Mouse (Mus musculus) midbrain, postnatal 0 days (tissue): ENCODE measurements at regions not wholly inside any gene's neighbourhood (a gene's known extent, or its start where the extent isn't known, plus 50 kb on each side); places are given as distances from the start of the nearest gene placed in this dataset.
A peak's percentile ranks its signal among the peaks of the same experiment; 100 is the strongest.

Source experiments
- ATAC-seq: fragments of 200-750 bp; cut with Nextera tagmentation; 2 replicates; pipeline ENCODE4 v1.8.0; 2017; ENCODE audit warnings: moderate number of reproducible peaks, mild to moderate bottlenecking, moderate TSS enrichment, moderate library complexity; ENCODE audit not compliant: low FRiP score
- DNase-seq: peaks from one replicate; pipeline ENCODE4 v3.0.0-alpha.2; 2015; ENCODE audit warnings: low spot score
- H3K27ac ChIP-seq: fragments of 300-500 bp; sonication (generic); 2 replicates; pipeline ENCODE4 v1.5.1; 2014; ENCODE audit warnings: low read depth, mild to moderate bottlenecking, low read length, mixed read lengths
- H3K27me3 ChIP-seq: fragments of 300-500 bp; sonication (generic); 2 replicates; pipeline ENCODE4 v1.6.1; 2014; ENCODE audit warnings: low read length, control low read depth, mixed read lengths; ENCODE audit not compliant: insufficient read depth
- H3K36me3 ChIP-seq: fragments of 300-500 bp; sonication (generic); 2 replicates; pipeline ENCODE4 v1.6.1; 2014; ENCODE audit warnings: low read length, control low read depth, mixed read lengths; ENCODE audit not compliant: insufficient read depth
- H3K4me1 ChIP-seq: fragments of 300-500 bp; sonication (generic); 2 replicates; pipeline ENCODE4 v1.6.1; 2014; ENCODE audit warnings: mild to moderate bottlenecking, control low read depth, antibody characterized with exemption, low read length, mixed read lengths; ENCODE audit not compliant: insufficient read depth
- H3K4me2 ChIP-seq: fragments of 300-500 bp; sonication (generic); 2 replicates; pipeline ENCODE4 v1.6.1; 2014; ENCODE audit warnings: low read depth, mild to moderate bottlenecking, low read length, mixed read lengths; ENCODE audit not compliant: poor library complexity, severe bottlenecking
- H3K4me3 ChIP-seq: fragments of 300-500 bp; sonication (generic); 2 replicates; pipeline ENCODE4 v1.5.1; 2014; ENCODE audit warnings: low read depth, mild to moderate bottlenecking, low read length, moderate library complexity
- H3K9ac ChIP-seq: fragments of 300-500 bp; sonication (generic); replicated peaks from 2 replicates; pipeline ENCODE4 v1.6.1; 2014; ENCODE audit warnings: mild to moderate bottlenecking, low read length, moderate library complexity, mixed read lengths; ENCODE audit not compliant: poor library complexity, severe bottlenecking
- H3K9me3 ChIP-seq: fragments of 300-500 bp; sonication (generic); 2 replicates; pipeline ENCODE4 v1.6.1; 2016; ENCODE audit warnings: low read length, control low read depth
- CTCF ChIP-seq: IDR thresholded peaks from 2 replicates; pipeline ENCODE4 v1.5.1; 2016; ENCODE audit warnings: antibody characterized with exemption, mild to moderate bottlenecking
- WGBS: fragments of 180-500 bp; shearing (Covaris S2); extraction: QIAGEN DNeasy Blood & Tissue Kit; methylation state at CpG from one replicate; pipeline ENCODE4 v1.1.7; 2014; 5-methylcytosine and 5-hydroxymethylcytosine counted together

DNA sequence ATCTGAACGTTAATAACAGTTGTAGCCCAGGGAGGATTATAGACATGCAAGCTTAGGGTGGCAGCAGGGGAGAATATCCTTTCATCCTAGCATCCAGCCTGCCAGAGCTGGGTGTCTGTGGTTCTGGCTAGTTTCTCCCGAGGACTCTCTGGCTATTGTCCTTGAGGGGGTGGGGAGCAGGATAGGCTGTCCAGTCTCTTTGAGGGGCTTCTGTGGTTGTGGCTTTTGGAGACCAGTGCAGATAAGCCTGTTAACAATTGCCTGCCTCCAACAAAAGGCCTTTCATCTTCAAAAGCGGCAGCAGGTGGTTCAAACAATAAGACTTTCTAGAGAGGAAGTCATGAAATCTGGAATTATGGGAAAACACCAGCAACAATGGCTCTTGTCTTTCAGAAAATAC lies 507.2 kb upstream of the Vstm2b start:
- 12% methylated on average over 3 of the region's 3 CpGs for WGBS
- no peak for ATAC-seq

DNA sequence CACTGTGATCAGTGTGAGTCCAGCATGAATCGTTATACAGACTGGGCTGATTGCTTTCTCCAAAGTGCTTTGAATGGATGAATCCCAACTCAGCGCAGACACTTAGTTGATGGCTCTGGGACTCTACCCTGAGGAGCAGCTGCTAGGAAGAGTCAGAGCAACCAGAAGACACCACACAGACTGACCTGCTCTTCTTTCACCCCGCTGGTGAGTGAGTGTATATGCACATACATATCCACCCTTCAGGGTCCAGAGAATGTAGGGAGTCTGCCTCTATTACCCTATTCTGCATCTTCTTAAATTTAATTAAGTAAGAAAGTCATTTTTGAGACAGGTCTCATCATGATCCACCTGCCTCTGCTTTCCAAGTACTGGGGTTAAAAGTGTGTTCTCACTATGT lies 506.5 kb upstream of the Vstm2b start:
- H3K4me1 ChIP-seq = peaks cover 5% of the 10 kb centered on the region; the same call in 1 of the 2 replicates
- H3K36me3 ChIP-seq = no peaks in the 10 kb centered on the region
- DNase-seq (no peak), ATAC-seq (0 out of 2 replicates have a peak, but pooled peaks have one; percentile 21)
- H3K27me3 ChIP-seq = no peaks in the 10 kb centered on the region
- no peak for TF ChIP-seq CTCF
- 30% methylated on average over 3 of the region's 3 CpGs for WGBS
- no peaks in the 10 kb centered on the region for H3K9me3 ChIP-seq
- no peak overlapping the region for H3K9ac ChIP-seq
- no peak overlapping the region for H3K4me3 ChIP-seq
- H3K27ac ChIP-seq = no peak overlapping the region
- no peak overlapping the region for H3K4me2 ChIP-seq

More for the DNA sequence above, 507.2 kb upstream of the Vstm2b start:
- no peak for TF ChIP-seq CTCF
- H3K4me1 ChIP-seq = peaks cover 5% of the 10 kb centered on the region; the same call in 1 of the 2 replicates
- H3K36me3 ChIP-seq = no peaks in the 10 kb centered on the region
- no peak overlapping the region for H3K4me3 ChIP-seq
- no peaks in the 10 kb centered on the region for H3K9me3 ChIP-seq
- H3K4me2 ChIP-seq = no peak overlapping the region
- no peak overlapping the region for H3K27ac ChIP-seq
- DNase-seq = no peak
- no peak overlapping the region for H3K9ac ChIP-seq
- H3K27me3 ChIP-seq = no peaks in the 10 kb centered on the region

DNA sequence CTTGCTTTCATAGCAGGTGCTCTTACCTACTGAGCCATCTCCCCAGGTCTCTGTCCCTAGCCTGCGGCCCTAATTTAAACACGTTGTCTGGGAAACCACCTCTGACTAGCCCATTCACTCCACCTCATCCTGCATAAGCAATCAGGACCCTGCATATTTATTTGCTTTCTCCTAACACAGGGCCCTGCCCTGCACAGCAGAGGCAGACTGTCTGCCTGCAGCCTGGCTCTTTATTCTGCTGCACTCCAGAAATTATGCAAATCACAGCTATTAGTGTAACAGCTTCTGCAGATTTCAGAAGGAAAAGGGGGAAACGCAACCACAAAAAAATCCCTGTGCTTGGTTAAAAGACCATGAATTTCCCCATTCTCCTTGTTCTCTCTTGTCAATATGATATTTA lies 505.9 kb upstream of the Vstm2b start:
- H3K27me3 ChIP-seq = no peaks in the 10 kb centered on the region
- H3K36me3 ChIP-seq = no peaks in the 10 kb centered on the region
- H3K4me1 ChIP-seq = peaks cover 5% of the 10 kb centered on the region; the same call in 1 of the 2 replicates
- DNase-seq = no peak
- H3K9ac ChIP-seq = 0 out of 2 replicates have a peak overlapping the region, but pooled peaks have one; percentile 19
- WGBS = 8% methylated on average over 3 of the region's 3 CpGs
- no peak overlapping the region for H3K27ac ChIP-seq
- no peak overlapping the region for H3K4me2 ChIP-seq
- TF ChIP-seq CTCF = no peak
- no peaks in the 10 kb centered on the region for H3K9me3 ChIP-seq
- no peak overlapping the region for H3K4me3 ChIP-seq
- peak; percentile 57; the same call in 1 of the 2 replicates for ATAC-seq

DNA sequence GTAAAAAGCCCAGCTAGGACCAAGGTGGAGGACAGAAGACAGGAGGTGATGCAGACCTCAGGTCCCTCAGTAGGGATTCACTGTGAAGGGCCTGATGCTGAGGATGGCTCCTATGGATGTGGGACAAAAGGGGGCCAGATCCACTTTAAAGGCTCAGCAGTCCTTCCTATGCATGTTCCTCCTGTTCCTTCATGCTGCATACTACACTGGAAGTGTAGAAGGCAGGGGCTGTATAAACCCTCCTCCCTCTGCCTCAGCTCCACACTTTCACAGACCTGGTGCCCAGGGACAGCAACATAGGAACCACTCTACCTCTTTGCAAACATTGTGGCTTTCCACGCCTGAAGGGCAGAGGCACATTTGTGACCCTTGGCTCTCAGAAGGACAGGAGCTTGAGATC lies 505.4 kb upstream of the Vstm2b start:
- DNase-seq = no peak
- no peak overlapping the region for H3K4me3 ChIP-seq
- no peaks in the 10 kb centered on the region for H3K36me3 ChIP-seq
- no peak overlapping the region for H3K27ac ChIP-seq
- no peaks in the 10 kb centered on the region for H3K27me3 ChIP-seq
- no peak overlapping the region for H3K4me2 ChIP-seq
- H3K4me1 ChIP-seq = peaks cover 5% of the 10 kb centered on the region; the same call in 1 of the 2 replicates
- WGBS = 72% methylated on average over 1 of the region's 1 CpGs
- no peak for TF ChIP-seq CTCF
- ATAC-seq = no peak
- no peak overlapping the region for H3K9ac ChIP-seq
- H3K9me3 ChIP-seq = no peaks in the 10 kb centered on the region

DNA sequence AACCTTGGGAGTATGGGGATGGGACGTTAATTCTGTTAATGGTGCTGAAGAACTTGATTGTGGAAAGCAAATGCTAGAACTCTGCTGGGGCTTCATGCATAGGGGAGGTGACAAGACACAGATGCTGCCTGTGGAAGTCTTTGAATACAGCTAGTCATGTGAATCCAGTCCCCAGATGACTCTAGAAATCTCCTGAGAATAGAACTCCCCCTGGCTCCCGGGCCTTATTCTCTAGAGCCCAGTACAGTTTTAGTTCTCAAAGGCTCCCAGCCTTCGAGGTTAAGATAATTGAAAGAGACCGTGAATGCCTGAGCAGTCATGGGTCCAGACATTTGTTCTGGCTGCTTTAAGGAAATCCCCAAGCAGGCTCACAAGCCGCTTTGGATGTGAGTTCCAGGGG lies 499.9 kb upstream of the Vstm2b start:
- Histone ChIP-seq H3K27ac (no peak overlapping the region), H3K4me3 (no peak overlapping the region), H3K9ac (no peak overlapping the region), H3K9me3 (no peaks in the 10 kb centered on the region), H3K27me3 (no peaks in the 10 kb centered on the region), H3K36me3 (no peaks in the 10 kb centered on the region), H3K4me1 (peaks cover 4% of the 10 kb centered on the region; the same call in 1 of the 2 replicates), H3K4me2 (no peak overlapping the region)
- TF ChIP-seq CTCF = no peak
- ATAC-seq (no peak), DNase-seq (no peak)
- WGBS = 32% methylated on average over 5 of the region's 5 CpGs

DNA sequence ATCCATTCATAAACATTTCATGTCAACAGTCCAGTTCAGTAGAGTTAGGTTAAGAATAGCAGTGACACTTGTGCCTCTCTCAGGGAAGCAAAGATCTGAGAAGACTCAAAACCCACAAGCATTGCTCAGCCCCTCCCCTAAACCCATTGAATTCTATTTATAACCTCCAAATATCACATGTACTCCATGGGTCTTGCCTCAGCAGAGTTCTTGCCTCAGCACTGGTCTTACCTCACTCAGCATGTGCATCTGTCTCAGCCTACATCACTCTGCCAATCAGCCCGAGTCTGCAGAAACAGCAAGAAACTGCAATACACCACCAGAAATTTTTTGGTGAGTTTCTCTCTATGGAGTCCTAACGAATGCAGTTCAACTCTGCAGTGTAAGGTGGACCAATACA lies 478.8 kb upstream of the Vstm2b start:
- DNase-seq (no peak), ATAC-seq (no peak)
- Histone ChIP-seq H3K4me3 (no peak overlapping the region), H3K27ac (no peak overlapping the region), H3K4me2 (no peak overlapping the region), H3K36me3 (no peaks in the 10 kb centered on the region), H3K9me3 (no peaks in the 10 kb centered on the region), H3K27me3 (no peaks in the 10 kb centered on the region), H3K9ac (no peak overlapping the region), H3K4me1 (no peaks in the 10 kb centered on the region)
- no peak for TF ChIP-seq CTCF
- WGBS = 90% methylated on average over 2 of the region's 2 CpGs
